Mouse (Mus musculus) MEL (cell line): ENCODE measurements around the gene Rnf8. TPM values are rescaled to one million over a fixed set of nuclear protein-coding genes. Genes with fewer than 3 reads are reported as not detected.

Experiments
- DNase-seq: peaks from one replicate; pipeline ENCODE4 v3.0.0; 2011; ENCODE audit warnings: low read depth, low spot score
- H3K27ac ChIP-seq: 2 replicates; pipeline ENCODE4 v1.5.1; 2012; ENCODE audit warnings: low read depth, mild to moderate bottlenecking, control low read depth, low read length, moderate library complexity; ENCODE audit not compliant: control insufficient read depth
- H3K27me3 ChIP-seq, 2 experiments: fragments of 150-350 bp in 1 of 2; sonication (generic) in 1 of 2; 2 replicates each; pipeline ENCODE4 v1.6.1; 2012; ENCODE audit warnings: low read length in 2 of 2, mild to moderate bottlenecking in 2 of 2, improper control_type of control experiment in 1 of 2, moderate library complexity in 1 of 2; ENCODE audit not compliant: insufficient read depth in 2 of 2, control insufficient read depth in 1 of 2
- H3K36me3 ChIP-seq, 2 experiments: 2 replicates each; pipeline ENCODE4 v1.6.1; 2012 to 2014; ENCODE audit warnings: low read length in 2 of 2, improper control_type of control experiment in 1 of 2, inconsistent platforms in 1 of 2, mild to moderate bottlenecking in 1 of 2; ENCODE audit not compliant: insufficient read depth in 2 of 2, control insufficient read depth in 1 of 2
- H3K4me1 ChIP-seq, 2 experiments: fragments of 150-350 bp in 1 of 2; sonication (generic) in 1 of 2; 2 replicates each; pipeline ENCODE4 v1.6.1; 2012; ENCODE audit warnings: low read length in 2 of 2, improper control_type of control experiment in 1 of 2, mild to moderate bottlenecking in 1 of 2; ENCODE audit not compliant: insufficient read depth in 2 of 2, control insufficient read depth in 1 of 2
- H3K4me3 ChIP-seq, 2 experiments: fragments of 150-350 bp in 1 of 2; sonication (generic) in 1 of 2; 2 replicates each; pipeline ENCODE4 v1.5.1; 2012; ENCODE audit warnings: low read depth in 2 of 2, low read length in 2 of 2, mild to moderate bottlenecking in 2 of 2, moderate library complexity in 2 of 2, control low read depth in 1 of 2, improper control_type of control experiment in 1 of 2; ENCODE audit not compliant: control insufficient read depth in 1 of 2, insufficient read depth in 1 of 2
- H3K79me2 ChIP-seq: 2 replicates; pipeline ENCODE4 v1.6.1; 2012; ENCODE audit warnings: mild to moderate bottlenecking, low read length, moderate library complexity; ENCODE audit not compliant: control insufficient read depth, poor library complexity, insufficient read depth
- H3K9ac ChIP-seq: 2 replicates; pipeline ENCODE4 v1.6.1; 2012; ENCODE audit warnings: low read depth, mild to moderate bottlenecking, control low read depth, low read length, moderate library complexity; ENCODE audit not compliant: control insufficient read depth, poor library complexity, severe bottlenecking
- H3K9me3 ChIP-seq: fragments of 150-350 bp; sonication (generic); replicated peaks from 2 replicates; pipeline ENCODE4 v1.6.1; 2012; ENCODE audit warnings: mild to moderate bottlenecking, low read length, improper control_type of control experiment, moderate library complexity; ENCODE audit not compliant: insufficient read depth
- CHD2 ChIP-seq: IDR thresholded peaks from 2 replicates; pipeline ENCODE4 v1.6.1; 2011; ENCODE audit warnings: low read length, improper control_type of control experiment
- ETS1 ChIP-seq: IDR thresholded peaks from 2 replicates; pipeline ENCODE4 v1.6.1; 2012; ENCODE audit warnings: low read depth, mild to moderate bottlenecking, inconsistent platforms, low read length, improper control_type of control experiment, moderate library complexity
- GABPA ChIP-seq: IDR thresholded peaks from 2 replicates; pipeline ENCODE4 v1.6.1; 2012; ENCODE audit warnings: low read depth, mild to moderate bottlenecking, inconsistent platforms, low read length, improper control_type of control experiment, moderate library complexity
- GATA1 ChIP-seq: IDR thresholded peaks from 2 replicates; pipeline ENCODE4 v1.6.1; 2011; ENCODE audit warnings: low read depth, low read length, improper control_type of control experiment
- JUND ChIP-seq: IDR thresholded peaks from 2 replicates; pipeline ENCODE4 v1.6.1; 2011; ENCODE audit warnings: low read depth, mild to moderate bottlenecking, improper control_type of control experiment, low read length
- MAX ChIP-seq: IDR thresholded peaks from 2 replicates; pipeline ENCODE4 v1.6.1; 2011; ENCODE audit warnings: low read length, improper control_type of control experiment
- MAZ ChIP-seq: IDR thresholded peaks from 2 replicates; pipeline ENCODE4 v1.6.1; 2012; ENCODE audit warnings: low read depth, mild to moderate bottlenecking, inconsistent platforms, low read length, improper control_type of control experiment
- MXI1 ChIP-seq: IDR thresholded peaks from 2 replicates; pipeline ENCODE4 v1.6.1; 2011; ENCODE audit warnings: mild to moderate bottlenecking, low read depth, low read length, improper control_type of control experiment
- MYB ChIP-seq: IDR thresholded peaks from 2 replicates; pipeline ENCODE4 v1.6.1; 2011; ENCODE audit warnings: mild to moderate bottlenecking, low read depth, low read length, improper control_type of control experiment
- POLR2A ChIP-seq, 2 experiments: IDR thresholded peaks; 2 replicates each; pipeline ENCODE4 v1.6.1; 2011 to 2012; ENCODE audit warnings: low read length in 2 of 2, mild to moderate bottlenecking in 2 of 2, control low read depth in 1 of 2, improper control_type of control experiment in 1 of 2, low read depth in 1 of 2, moderate library complexity in 1 of 2; ENCODE audit not compliant: control insufficient read depth in 1 of 2, insufficient read depth in 1 of 2, poor library complexity in 1 of 2
- RAD21 ChIP-seq: IDR thresholded peaks from 2 replicates; pipeline ENCODE4 v1.6.1; 2011; ENCODE audit warnings: mild to moderate bottlenecking, low read depth, low read length, improper control_type of control experiment
- RCOR1 ChIP-seq: IDR thresholded peaks from 2 replicates; pipeline ENCODE4 v1.6.1; 2012; ENCODE audit warnings: low read depth, mild to moderate bottlenecking, inconsistent platforms, low read length, improper control_type of control experiment
- TAL1 ChIP-seq: IDR thresholded peaks from 2 replicates; pipeline ENCODE4 v1.6.1; 2012; ENCODE audit warnings: mild to moderate bottlenecking, inconsistent platforms, low read length, moderate library complexity, mixed read lengths
- TCF12 ChIP-seq: IDR thresholded peaks from 2 replicates; pipeline ENCODE4 v1.6.1; 2014; ENCODE audit warnings: low read depth, mild to moderate bottlenecking, inconsistent platforms, low read length, improper control_type of control experiment, moderate library complexity
- USF1 ChIP-seq: IDR thresholded peaks from 2 replicates; pipeline ENCODE4 v1.6.1; 2014; ENCODE audit warnings: low read depth, mild to moderate bottlenecking, inconsistent platforms, low read length, improper control_type of control experiment, moderate library complexity
- USF2 ChIP-seq, 2 experiments: IDR thresholded peaks; 2 replicates each; pipeline ENCODE4 v1.6.1; 2011 to 2012; ENCODE audit warnings: improper control_type of control experiment in 2 of 2, low read length in 2 of 2, borderline replicate concordance in 1 of 2, inconsistent platforms in 1 of 2, low read depth in 1 of 2, mild to moderate bottlenecking in 1 of 2; ENCODE audit not compliant: insufficient read depth in 1 of 2
- ZKSCAN1 ChIP-seq: IDR thresholded peaks from 2 replicates; pipeline ENCODE4 v1.6.1; 2012; ENCODE audit warnings: low read depth, mild to moderate bottlenecking, inconsistent platforms, low read length, improper control_type of control experiment, moderate library complexity
- ZNF384 ChIP-seq: IDR thresholded peaks from 2 replicates; pipeline ENCODE4 v1.6.1; 2012; ENCODE audit warnings: low read depth, mild to moderate bottlenecking, inconsistent platforms, low read length, improper control_type of control experiment
- polyA plus RNA-seq, 2 experiments: library from polyadenylated mRNA; stranded (reverse) in 1 of 2; unstranded in 1 of 2; fragments of >175 nt in 1 of 2; fragments of >200 nt in 1 of 2; gene quantifications; 2 replicates each; pipeline versions ENCODE4 v1.2.1 to v1.2.4; 2012; ENCODE audit warnings: low replicate concordance in 2 of 2, low read depth in 1 of 2; ENCODE audit not compliant: insufficient read length in 2 of 2, insufficient read depth in 1 of 2, missing spikeins in 1 of 2
- total RNA-seq: library from RNA; depleted of rRNA; stranded (reverse); fragments of 300-350 nt; gene quantifications from 2 replicates; pipeline ENCODE4 v1.2.3, GENCODE M21; 2012

Gene Rnf8
- total and polyA plus RNA-seq, 3 experiments, result 40.3 to 49.2 TPM; not detected in 1

DNA sequence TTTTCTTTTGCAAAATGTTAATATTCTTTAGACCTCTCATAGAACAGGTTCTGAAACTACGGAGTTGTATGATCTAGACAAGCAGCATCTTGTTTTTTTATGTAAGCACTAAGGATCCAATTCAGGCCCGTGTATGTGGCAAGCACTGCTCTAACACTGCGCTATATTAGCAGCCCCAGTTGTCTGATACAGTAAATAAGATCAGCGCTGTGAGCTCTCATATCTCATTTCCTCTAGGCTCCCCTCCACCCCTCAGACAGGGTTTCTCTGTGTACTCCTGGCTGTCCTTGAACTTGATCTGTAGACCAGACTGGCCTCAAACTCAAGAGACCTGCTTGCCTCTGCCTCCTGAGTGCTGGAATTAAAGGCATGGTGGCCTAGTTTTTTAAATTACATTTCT lies 54.4 kb downstream of the Rnf8 start:
- Histone ChIP-seq H3K9ac (no peak overlapping the region), H3K9me3 (no peaks in the 10 kb centered on the region), H3K79me2 (peaks cover 10% of the 10 kb centered on the region; the same call in 1 of the 2 replicates), H3K27ac (no peak overlapping the region)
- TF ChIP-seq USF1, result no peak
- no peak for TF ChIP-seq MAX
- TF ChIP-seq MXI1, result no peak
- no peak for TF ChIP-seq CHD2
- TF ChIP-seq USF2 (IDR thresholded peaks at IDR 0.05; ENCODE audit: borderline replicate concordance in 1 of 2, insufficient read depth in 1 of 2, low read depth in 1 of 2, low read length in 2 of 2), result no peak
- no peak for TF ChIP-seq MYB
- TF ChIP-seq GABPA, result no peak
- TF ChIP-seq TCF12, result no peak
- no peak for TF ChIP-seq TAL1
- TF ChIP-seq, all 39 proteins: peak for 0
- DNase-seq, result peak; percentile 43
- Histone ChIP-seq H3K4me1 (peaks cover 10 to 14% of the 10 kb centered on the region in 2 experiments), H3K36me3 (peaks cover 17 to 39% of the 10 kb centered on the region in 2 experiments), H3K27me3 (no peaks in the 10 kb centered on the region), H3K4me3 (no peak overlapping the region)

DNA sequence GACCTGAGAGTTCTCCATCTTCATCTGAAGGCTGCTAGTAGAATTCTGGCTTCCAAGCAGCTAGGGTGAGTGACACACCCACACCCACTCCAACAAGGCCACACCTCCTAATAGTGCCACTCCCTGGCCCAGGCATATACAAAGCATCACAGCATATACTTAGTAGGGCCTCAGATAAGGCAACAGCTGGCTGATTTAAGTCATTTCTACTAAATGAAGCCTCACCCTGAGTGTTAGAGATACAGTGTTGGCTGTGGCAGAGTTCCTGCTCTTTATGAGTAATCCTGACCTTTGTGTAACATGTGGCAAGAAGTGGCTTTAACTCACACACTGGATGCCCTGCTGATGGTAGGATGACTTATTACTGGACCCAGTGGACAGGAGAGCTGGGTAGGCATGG lies 55.3 kb downstream of the Rnf8 start:
- Histone ChIP-seq H3K36me3 (peaks cover 17 to 41% of the 10 kb centered on the region in 2 experiments), H3K4me3 (no peak overlapping the region), H3K27ac (no peak overlapping the region), H3K4me1 (peaks cover 10 to 14% of the 10 kb centered on the region in 2 experiments), H3K9me3 (no peaks in the 10 kb centered on the region), H3K79me2 (peaks cover 9% of the 10 kb centered on the region; the same call in 1 of the 2 replicates), H3K27me3 (no peaks in the 10 kb centered on the region), H3K9ac (no peak overlapping the region)
- TF ChIP-seq MYB, result no peak
- no peak for TF ChIP-seq ZNF384
- TF ChIP-seq RCOR1, result no peak
- peak; percentile 43; the same call in 1 of the 2 replicates for TF ChIP-seq ZKSCAN1
- no peak for TF ChIP-seq MAZ
- no peak for TF ChIP-seq POLR2A (IDR thresholded peaks at IDR 0.05; ENCODE audit: control insufficient read depth in 1 of 2, insufficient read depth in 1 of 2, low read depth in 1 of 2, low read length in 2 of 2, poor library complexity in 1 of 2)
- TF ChIP-seq ETS1, result peak; percentile 49
- peak; percentile 44 for DNase-seq

GRCm38 (mm10) chr17:29671021-29671420 lies 56.4 kb downstream of the Rnf8 start:
- Histone ChIP-seq H3K79me2 (peaks cover 8% of the 10 kb centered on the region; the same call in 1 of the 2 replicates), H3K9me3 (no peaks in the 10 kb centered on the region), H3K4me3 (no peak overlapping the region), H3K27ac (no peak overlapping the region), H3K27me3 (no peaks in the 10 kb centered on the region), H3K9ac (no peak overlapping the region), H3K36me3 (peaks cover 17 to 48% of the 10 kb centered on the region in 2 experiments), H3K4me1 (peaks cover 10 to 14% of the 10 kb centered on the region in 2 experiments)
- TF ChIP-seq JUND (no peak), RCOR1 (peak; percentile 67), RAD21 (no peak), GATA1 (0 out of 2 replicates have a peak, but pooled peaks have one; percentile 7), CHD2 (no peak)
- DNase-seq, result no peak
